Mouse (Mus musculus): Measurements from ENCODE around the gene Rab30.

- TF ChIP-seq CTCF (IDR thresholded peaks at IDR 0.05) (no peak), EP300 (IDR thresholded peaks at IDR 0.05) (no peak)
Observed at GRCm38 (mm10) chr7:92781948-92782347, 40.5 kb downstream of the Rab30 start.

Measured in lung, postnatal 0 days (tissue).